Mouse (Mus musculus) heart, embryonic 10.5 days (tissue): ENCODE measurements around the gene Sf3b3. TPM values are rescaled to one million over a fixed set of nuclear protein-coding genes. Genes with fewer than 3 reads are reported as not detected.

Experiments used
- DNase-seq: peaks from one replicate; pipeline ENCODE4 v3.0.0-alpha.2; 2017; ENCODE audit warnings: low spot score
- H3K27ac ChIP-seq: fragments of 300-500 bp; sonication (generic); 2 replicates; pipeline ENCODE4 v1.5.1; 2016; ENCODE audit warnings: mild to moderate bottlenecking
- H3K27me3 ChIP-seq: fragments of 300-500 bp; sonication (generic); 2 replicates; pipeline ENCODE4 v1.6.1; 2016; ENCODE audit warnings: mild to moderate bottlenecking; ENCODE audit not compliant: poor library complexity, insufficient read depth, severe bottlenecking
- H3K36me3 ChIP-seq: fragments of 300-500 bp; sonication (generic); 2 replicates; pipeline ENCODE4 v1.6.1; 2016; ENCODE audit warnings: mild to moderate bottlenecking, moderate library complexity
- H3K4me1 ChIP-seq: fragments of 300-500 bp; sonication (generic); 2 replicates; pipeline ENCODE4 v1.6.1; 2016; ENCODE audit warnings: mild to moderate bottlenecking
- H3K4me3 ChIP-seq: fragments of 300-500 bp; sonication (generic); 2 replicates; pipeline ENCODE4 v1.5.1; 2016; ENCODE audit warnings: mild to moderate bottlenecking, moderate library complexity
- H3K9me3 ChIP-seq: fragments of 300-500 bp; sonication (generic); 2 replicates; pipeline ENCODE4 v1.6.1; 2016; ENCODE audit warnings: mild to moderate bottlenecking, moderate library complexity
- WGBS: fragments of 180-500 bp; shearing (Covaris S2); methylation state at CpG from one replicate; pipeline ENCODE4 v1.1.7; 2016; 5-methylcytosine and 5-hydroxymethylcytosine counted together
- polyA plus RNA-seq: library from polyadenylated mRNA; unstranded; fragments of >200 nt; fragmentation: Nextera tagmentation; extraction: Ambion mirVana; gene quantifications from 2 replicates; pipeline ENCODE4 v1.2.1, GENCODE M21; 2016

Sf3b3 gene
- polyA plus RNA-seq, 1 experiment from 2014 or later, result 148 TPM

DNA sequence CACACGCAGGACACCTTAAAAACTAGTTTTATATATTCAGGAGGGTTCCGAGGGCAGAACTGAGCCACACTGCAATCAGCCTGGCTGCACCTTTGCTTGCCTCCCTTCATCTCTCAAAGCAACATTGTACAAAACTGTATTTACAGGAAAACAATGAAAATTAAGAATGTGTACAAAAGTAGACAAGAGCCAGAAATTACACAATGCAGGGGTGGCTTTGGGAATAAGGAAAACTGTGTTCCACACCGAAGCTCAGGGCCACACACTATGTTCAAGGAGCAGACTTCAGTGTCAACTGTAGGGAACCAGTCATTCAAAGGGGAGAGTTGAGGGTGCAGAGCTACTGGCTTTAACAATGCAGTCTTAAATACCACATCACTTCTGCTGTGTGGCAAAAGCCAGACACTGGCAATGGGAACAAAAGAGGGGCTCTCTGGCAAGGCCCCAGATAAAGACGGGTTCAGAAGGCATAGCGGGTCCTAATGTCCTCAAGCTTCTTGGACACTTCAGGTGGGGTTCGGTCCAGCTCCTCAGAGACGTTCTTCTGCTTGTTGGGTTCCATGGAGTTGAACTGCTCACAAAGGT lies 36.0 kb downstream of the Sf3b3 start:
- Histone ChIP-seq H3K36me3 (peaks cover 67% of the 10 kb centered on the region), H3K9me3 (no peaks in the 10 kb centered on the region), H3K27ac (no peak overlapping the region), H3K4me1 (peaks cover 14% of the 10 kb centered on the region), H3K27me3 (no peaks in the 10 kb centered on the region), H3K4me3 (no peak overlapping the region)
- WGBS, result 89% methylated on average over 7 of the region's 7 CpGs
- no peak for DNase-seq

DNA sequence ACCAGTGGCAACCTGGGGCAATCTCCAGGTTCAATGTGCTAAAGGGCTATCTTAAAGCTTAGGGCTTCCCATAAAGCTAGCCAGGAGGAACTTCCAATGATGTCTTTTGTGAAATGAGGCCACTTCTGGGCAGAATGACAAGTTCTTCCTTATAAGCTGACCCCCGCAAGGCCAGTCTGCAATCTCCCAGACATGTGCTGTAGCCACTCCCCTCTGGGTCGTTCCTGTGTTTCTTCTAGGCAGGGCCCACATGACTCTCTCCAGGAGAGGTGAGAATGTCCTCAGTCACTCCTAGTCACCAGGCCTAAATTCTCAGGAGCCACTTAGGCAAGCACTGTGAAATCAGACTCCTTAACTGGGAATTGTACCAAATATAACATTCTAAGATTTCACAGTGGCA lies 36.8 kb downstream of the Sf3b3 start:
- Histone ChIP-seq H3K4me3 (no peak overlapping the region), H3K4me1 (peaks cover 15% of the 10 kb centered on the region), H3K27me3 (no peaks in the 10 kb centered on the region), H3K9me3 (no peaks in the 10 kb centered on the region), H3K36me3 (peaks cover 60% of the 10 kb centered on the region), H3K27ac (no peak overlapping the region)
- WGBS, result 44% methylated on average over 2 of the region's 2 CpGs
- DNase-seq, result no peak

DNA sequence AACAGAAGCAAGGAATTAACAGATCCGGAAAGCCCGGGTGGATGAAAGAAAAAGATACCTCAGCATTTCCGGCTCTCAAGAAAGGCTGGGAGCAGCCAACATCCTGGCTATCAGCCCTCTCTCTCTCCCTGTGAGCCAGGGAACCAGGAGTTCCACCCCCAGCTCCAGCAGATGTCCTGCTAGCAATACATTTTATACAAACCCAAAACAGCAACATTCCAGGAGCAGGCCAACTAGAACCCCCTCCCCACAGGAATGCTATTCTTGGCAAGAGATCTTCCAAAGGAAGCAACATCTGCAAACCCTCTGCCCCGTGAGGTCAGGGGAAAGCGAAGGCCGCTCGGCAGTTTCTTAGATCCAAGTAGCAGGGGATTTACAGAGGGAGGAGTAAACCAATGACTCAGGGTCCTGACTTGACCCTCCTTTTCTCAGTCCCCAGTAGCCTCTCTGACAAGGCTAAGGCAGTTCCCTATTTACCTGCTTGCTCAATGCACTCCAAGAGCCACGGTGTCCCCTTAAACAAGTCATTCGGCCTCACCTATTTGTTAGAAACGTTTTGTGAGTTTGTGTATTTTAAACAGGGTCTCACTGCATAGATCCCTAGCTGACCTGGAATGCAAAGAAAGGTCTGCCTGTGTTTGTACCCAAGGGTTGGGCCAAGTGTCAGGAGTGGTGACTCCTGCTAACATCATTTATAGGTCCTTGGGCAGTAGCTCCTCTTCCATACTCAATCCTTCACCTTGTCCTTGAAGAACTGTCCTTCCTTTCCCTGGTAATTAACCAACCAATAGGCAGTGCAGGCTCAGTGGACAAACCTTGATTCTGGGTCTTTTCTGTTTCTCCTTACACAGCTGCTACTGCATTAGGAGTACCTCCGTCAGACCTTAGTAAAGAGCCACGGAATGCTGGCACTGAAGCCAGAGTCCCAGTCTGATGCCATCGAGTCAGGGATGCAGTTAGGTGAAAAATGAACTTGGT lies 37.8 kb downstream of the Sf3b3 start:
- Histone ChIP-seq H3K27me3 (no peaks in the 10 kb centered on the region), H3K9me3 (no peaks in the 10 kb centered on the region), H3K36me3 (peaks cover 49% of the 10 kb centered on the region), H3K27ac (no peak overlapping the region), H3K4me3 (no peak overlapping the region), H3K4me1 (peaks cover 15% of the 10 kb centered on the region)
- 53% methylated on average over 13 of the region's 13 CpGs for WGBS
- DNase-seq, result no peak

DNA sequence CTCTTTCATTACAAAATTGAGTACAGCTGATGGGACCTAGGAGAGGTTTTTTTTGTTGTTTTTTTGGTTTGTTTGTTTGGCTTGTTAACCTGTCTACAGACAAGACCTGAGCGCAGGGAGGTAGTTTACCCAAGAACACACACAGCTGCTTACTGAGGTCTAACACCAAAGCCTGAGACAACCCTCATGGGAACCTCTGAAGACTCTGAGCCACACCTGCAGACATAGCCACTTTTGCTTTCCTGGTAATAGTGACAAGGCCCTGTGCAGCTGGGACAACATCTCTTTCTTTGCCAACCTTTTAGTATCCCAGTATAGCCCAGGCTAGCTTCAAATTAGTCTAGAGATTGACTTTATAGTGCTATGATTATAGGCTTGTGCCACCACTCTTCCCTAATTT lies 40.4 kb downstream of the Sf3b3 start:
- H3K27me3 ChIP-seq, result no peaks in the 10 kb centered on the region
- WGBS, result 89% methylated on average over 1 of the region's 1 CpGs
- H3K27ac ChIP-seq, result no peak overlapping the region
- no peak for DNase-seq
- H3K4me3 ChIP-seq, result no peak overlapping the region
- peaks cover 15% of the 10 kb centered on the region for H3K4me1 ChIP-seq
- H3K36me3 ChIP-seq, result peaks cover 23% of the 10 kb centered on the region
- H3K9me3 ChIP-seq, result no peaks in the 10 kb centered on the region

DNA sequence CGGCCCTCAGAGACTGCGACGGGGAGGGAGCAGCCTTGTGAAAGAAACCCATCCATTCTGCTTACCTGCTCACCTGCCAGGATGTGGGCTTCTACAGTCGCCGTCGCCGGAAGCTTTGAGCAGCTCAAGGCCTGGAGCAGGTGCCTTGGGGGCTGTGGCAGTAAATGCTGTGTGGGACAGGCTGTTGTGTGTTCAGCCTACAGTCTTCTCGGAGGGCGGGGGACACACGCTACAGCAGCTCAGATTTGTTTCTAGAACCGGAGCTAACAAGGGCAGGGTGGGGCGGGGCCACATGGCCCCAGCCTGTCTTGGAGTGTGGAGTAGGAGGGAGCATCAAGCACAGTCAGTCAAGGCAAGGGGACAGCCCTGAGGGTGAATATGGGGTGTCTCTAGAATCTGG lies 40.9 kb downstream of the Sf3b3 start, which contains the start of gene Il34:
Il34 (minus strand) TSS at position 256 of the 400 bp plus-strand sequence.
- 36% methylated on average over 12 of the region's 12 CpGs for WGBS
- no peak for DNase-seq
- Histone ChIP-seq H3K36me3 (peaks cover 18% of the 10 kb centered on the region), H3K4me3 (0 out of 2 replicates have a peak within 1 kb of the TSS, but pooled peaks have one; percentile 7), H3K27me3 (no peaks in the 10 kb centered on the region), H3K9me3 (no peaks in the 10 kb centered on the region), H3K4me1 (peaks cover 15% of the 10 kb centered on the region), H3K27ac (no peak within 1 kb of the TSS)

DNA sequence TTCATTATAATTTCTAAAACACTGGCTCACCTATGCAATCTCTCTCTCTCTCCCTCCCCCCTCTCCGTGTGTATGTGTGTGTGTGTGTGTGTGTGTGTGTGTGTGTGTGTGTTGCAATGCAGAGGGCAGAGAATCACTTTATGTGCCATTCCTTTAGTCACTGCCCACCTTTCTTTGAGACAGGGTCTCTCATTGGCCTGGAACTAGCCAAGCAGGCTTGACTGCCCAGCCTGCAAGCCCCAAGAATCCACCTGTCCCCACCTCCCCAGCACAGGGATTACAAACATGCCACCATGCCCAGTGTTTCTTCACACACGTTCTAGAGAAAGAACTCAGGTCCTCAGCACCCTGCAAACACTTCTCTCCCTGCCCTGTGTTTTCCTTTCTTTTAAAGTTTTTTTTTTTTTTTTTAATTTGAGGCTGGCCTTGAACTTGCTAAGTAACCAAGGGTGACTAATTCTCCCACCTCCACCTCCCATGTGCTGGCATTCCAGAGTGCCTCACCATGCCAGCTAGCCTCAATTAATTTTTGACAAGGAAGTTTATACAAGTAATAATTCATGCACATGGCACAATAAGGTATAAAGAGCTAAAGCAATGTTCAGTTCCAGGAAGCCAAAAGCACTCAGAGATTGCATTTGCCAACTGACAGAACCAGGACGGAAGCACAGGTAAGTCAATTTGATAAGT lies 41.6 kb downstream of the Sf3b3 start:
- H3K4me3 ChIP-seq, result no peak overlapping the region
- no peak for DNase-seq
- H3K4me1 ChIP-seq, result peaks cover 15% of the 10 kb centered on the region
- WGBS, result 47% methylated on average over 3 of the region's 3 CpGs
- no peaks in the 10 kb centered on the region for H3K27me3 ChIP-seq
- peaks cover 11% of the 10 kb centered on the region for H3K36me3 ChIP-seq
- H3K9me3 ChIP-seq, result no peaks in the 10 kb centered on the region
- H3K27ac ChIP-seq, result no peak overlapping the region

DNA sequence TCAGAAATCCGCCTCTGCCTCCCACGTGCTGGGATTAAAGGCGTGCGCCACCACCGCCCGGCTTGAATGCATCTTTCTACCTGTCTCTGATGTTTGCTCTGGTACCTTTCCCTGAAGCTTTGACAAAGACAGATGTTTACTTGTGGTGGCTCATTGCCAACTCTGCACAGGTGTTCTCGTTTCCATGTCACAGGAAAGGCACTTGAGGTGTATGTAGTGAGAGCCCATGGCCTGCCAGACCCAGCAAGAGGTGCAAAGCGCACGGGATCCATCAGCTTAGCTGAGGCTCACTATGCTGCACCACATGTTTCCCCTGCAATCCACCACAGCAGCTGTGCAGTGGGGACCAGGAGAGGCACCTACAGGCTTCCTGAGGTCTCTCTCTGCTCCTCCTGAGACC lies 42.7 kb downstream of the Sf3b3 start:
- H3K9me3 ChIP-seq, result no peaks in the 10 kb centered on the region
- DNase-seq, result no peak
- H3K4me1 ChIP-seq, result peaks cover 9% of the 10 kb centered on the region
- H3K4me3 ChIP-seq, result no peak overlapping the region
- WGBS, result 89% methylated on average over 9 of the region's 9 CpGs
- H3K27me3 ChIP-seq, result no peaks in the 10 kb centered on the region
- no peak overlapping the region for H3K27ac ChIP-seq
- no peaks in the 10 kb centered on the region for H3K36me3 ChIP-seq

DNA sequence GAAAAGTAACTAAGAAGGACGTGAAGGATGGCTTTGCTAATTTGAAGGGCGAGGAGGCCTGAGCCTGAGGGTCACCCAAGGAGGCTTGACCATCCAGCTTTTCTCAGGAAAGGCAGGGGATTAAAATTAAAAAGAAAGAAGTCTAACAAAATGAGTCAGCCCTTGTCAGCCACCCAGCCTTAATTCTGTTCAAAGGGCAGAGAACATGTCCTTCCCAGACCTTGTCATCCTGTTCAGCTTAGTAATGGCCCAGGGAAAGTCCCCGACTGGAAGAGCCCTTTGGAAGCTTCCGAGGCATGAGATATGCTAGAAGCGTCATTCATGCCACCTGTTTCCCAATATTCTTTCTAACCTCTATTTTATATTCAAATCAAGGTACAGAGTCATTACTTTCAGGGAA lies 43.6 kb downstream of the Sf3b3 start:
- 82% methylated on average over 5 of the region's 5 CpGs for WGBS
- DNase-seq, result no peak
- peaks cover 4% of the 10 kb centered on the region; the same call in 1 of the 2 replicates for H3K4me1 ChIP-seq

DNA sequence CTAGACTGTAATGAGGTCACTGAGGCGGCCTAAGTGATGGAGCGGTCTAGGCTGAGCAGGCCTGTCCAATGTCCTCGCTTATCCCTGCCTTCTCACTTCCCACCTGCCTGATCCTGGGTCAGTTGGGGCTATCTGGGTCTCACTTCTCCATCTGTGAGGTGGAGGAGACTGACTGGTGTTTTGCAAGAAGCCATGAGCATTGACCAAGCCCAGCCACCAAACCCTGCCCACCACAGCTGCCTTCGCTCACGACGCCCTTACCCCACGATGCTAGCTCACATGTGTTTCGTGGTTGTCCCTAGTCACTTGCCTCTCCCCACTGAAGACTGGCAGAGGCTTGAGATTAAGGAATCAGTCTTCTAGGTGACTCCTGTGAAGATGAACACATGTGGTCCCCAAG lies 49.5 kb downstream of the Sf3b3 start:
- H3K36me3 ChIP-seq, result no peaks in the 10 kb centered on the region
- DNase-seq, result no peak
- 0 out of 2 replicates have a peak, but pooled peaks cover 8% of the 10 kb centered on the region for H3K4me1 ChIP-seq
- whole genome bisulfite sequencing, result 88% methylated on average over 8 of the region's 8 CpGs
- 0 out of 2 replicates have a peak, but pooled peaks cover 5% of the 10 kb centered on the region for H3K9me3 ChIP-seq
- no peak overlapping the region for H3K27ac ChIP-seq
- no peak overlapping the region for H3K4me3 ChIP-seq
- no peaks in the 10 kb centered on the region for H3K27me3 ChIP-seq

More for the DNA sequence above, 43.6 kb downstream of the Sf3b3 start:
- Histone ChIP-seq H3K4me3 (no peak overlapping the region), H3K27ac (no peak overlapping the region), H3K36me3 (no peaks in the 10 kb centered on the region), H3K9me3 (no peaks in the 10 kb centered on the region), H3K27me3 (no peaks in the 10 kb centered on the region)

DNA sequence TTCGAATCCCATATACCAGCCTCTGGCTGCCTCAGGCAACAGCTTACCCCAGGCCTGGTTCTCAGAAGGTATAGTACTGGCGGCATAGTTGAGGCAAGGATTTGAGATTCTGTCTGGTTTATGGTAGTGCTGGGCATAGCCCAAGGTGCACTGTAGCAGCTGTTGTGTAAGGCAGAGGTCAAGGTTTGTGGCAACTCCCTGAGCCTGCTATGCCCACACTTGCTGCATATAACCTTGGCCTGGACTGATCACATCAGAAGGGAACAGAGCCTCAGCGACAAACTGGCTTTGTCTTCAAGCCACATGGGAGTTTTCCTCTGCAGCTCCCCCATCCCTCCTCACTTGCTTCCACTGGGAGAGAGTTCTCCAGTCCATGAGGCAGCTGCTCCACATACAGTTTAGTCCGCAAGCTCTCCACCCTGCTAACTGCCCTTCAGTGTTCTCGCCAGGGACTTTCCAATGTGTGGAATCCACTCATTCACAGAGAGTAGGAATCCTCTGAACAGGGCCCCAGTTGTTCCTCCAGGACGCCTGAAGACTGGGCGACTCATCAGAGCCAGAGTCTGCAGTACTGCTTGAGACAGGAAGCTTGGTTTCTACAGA lies 52.1 kb downstream of the Sf3b3 start:
- Histone ChIP-seq H3K27me3 (no peaks in the 10 kb centered on the region), H3K9me3 (0 out of 2 replicates have a peak, but pooled peaks cover 5% of the 10 kb centered on the region), H3K27ac (no peak overlapping the region), H3K4me1 (peaks cover 9% of the 10 kb centered on the region; the same call in 1 of the 2 replicates), H3K36me3 (no peaks in the 10 kb centered on the region), H3K4me3 (no peak overlapping the region)
- 82% methylated on average over 7 of the region's 7 CpGs for WGBS
- no peak for DNase-seq

DNA sequence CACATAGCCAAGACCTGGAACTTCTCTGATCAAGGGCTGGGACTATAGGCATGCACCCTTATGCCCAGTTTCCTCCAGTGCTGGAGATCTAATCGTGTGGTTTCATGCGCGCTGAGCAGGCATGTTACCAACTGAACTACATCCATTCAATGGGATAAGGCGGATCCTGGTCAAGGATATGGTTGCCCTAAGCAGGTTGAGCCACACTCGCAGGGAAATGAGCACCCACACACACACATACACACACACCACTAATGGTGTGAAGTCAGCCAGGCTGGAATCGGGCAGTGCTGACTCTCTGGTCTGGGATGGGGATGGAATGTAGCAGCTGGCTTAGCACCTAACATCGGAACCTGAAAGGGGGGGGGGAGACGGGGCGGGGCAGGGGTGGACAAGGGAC lies 52.7 kb downstream of the Sf3b3 start:
- peaks cover 12% of the 10 kb centered on the region; the same call in 1 of the 2 replicates for H3K4me1 ChIP-seq
- no peak overlapping the region for H3K4me3 ChIP-seq
- no peak overlapping the region for H3K27ac ChIP-seq
- no peak for DNase-seq
- no peaks in the 10 kb centered on the region for H3K36me3 ChIP-seq
- WGBS, result 87% methylated on average over 9 of the region's 9 CpGs
- H3K9me3 ChIP-seq, result 0 out of 2 replicates have a peak, but pooled peaks cover 5% of the 10 kb centered on the region
- no peaks in the 10 kb centered on the region for H3K27me3 ChIP-seq

DNA sequence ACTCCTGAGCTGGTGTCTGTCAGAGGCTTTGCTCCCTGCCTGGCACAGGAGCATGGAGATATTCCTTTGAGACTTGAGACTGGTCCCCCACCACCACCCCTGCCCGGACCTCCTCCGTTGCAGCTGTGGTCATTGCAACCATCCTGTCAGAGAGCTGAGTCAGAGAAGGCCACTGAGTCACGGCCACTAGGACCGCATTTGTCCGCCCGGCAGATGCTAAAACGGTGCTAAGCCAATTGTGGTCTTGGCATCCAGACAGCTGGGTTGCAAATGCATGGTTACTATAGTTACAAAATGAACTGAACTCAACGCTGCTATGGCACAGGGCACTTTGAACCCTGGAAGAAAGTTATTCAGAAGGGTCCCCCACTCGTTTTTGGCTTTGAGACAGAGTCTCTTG lies 53.1 kb downstream of the Sf3b3 start:
- Histone ChIP-seq H3K9me3 (0 out of 2 replicates have a peak, but pooled peaks cover 5% of the 10 kb centered on the region), H3K27me3 (no peaks in the 10 kb centered on the region), H3K4me1 (peaks cover 12% of the 10 kb centered on the region; the same call in 1 of the 2 replicates), H3K4me3 (no peak overlapping the region), H3K36me3 (no peaks in the 10 kb centered on the region), H3K27ac (no peak overlapping the region)
- DNase-seq, result no peak
- WGBS, result 81% methylated on average over 9 of the region's 9 CpGs
